Mouse (Mus musculus) heart, adult 2 months (tissue): ENCODE measurements at regions not wholly inside any gene's neighbourhood (a gene's known extent, or its start where the extent isn't known, plus 50 kb on each side); places are given as distances from the start of the nearest gene placed in this dataset.

Experiments
- DNase-seq, 2 experiments: peaks; one replicate each; pipeline ENCODE4 v3.0.0; 2021
- H3K27ac ChIP-seq: fragments of 200-600 bp; 2 replicates; pipeline ENCODE4 v1.8.1; 2022
- H3K27me3 ChIP-seq: fragments of 200-500 bp; 2 replicates; pipeline ENCODE4 v1.6.1; 2012; ENCODE audit warnings: mild to moderate bottlenecking, low read length, inconsistent platforms, mixed read lengths; ENCODE audit not compliant: control insufficient read depth, insufficient read depth
- H3K36me3 ChIP-seq: fragments of 200-500 bp; 2 replicates; pipeline ENCODE4 v1.6.1; 2012; ENCODE audit warnings: low read length, inconsistent platforms; ENCODE audit not compliant: control insufficient read depth, insufficient read depth
- H3K4me1 ChIP-seq: fragments of 200-500 bp; 2 replicates; pipeline ENCODE4 v1.6.1; 2011; ENCODE audit warnings: low read length; ENCODE audit not compliant: control insufficient read depth, insufficient read depth
- H3K4me3 ChIP-seq: fragments of 200-600 bp; 2 replicates; pipeline ENCODE4 v1.8.1; 2022
- H3K79me2 ChIP-seq: fragments of 200-500 bp; replicated peaks from 2 replicates; pipeline ENCODE4 v1.6.1; 2012; ENCODE audit warnings: mild to moderate bottlenecking, inconsistent platforms, low read length, moderate library complexity, mixed read lengths; ENCODE audit not compliant: control insufficient read depth, insufficient read depth
- H3K9ac ChIP-seq: fragments of 200-500 bp; 2 replicates; pipeline ENCODE4 v1.6.1; 2012; ENCODE audit warnings: low read depth, mild to moderate bottlenecking, control low read depth, inconsistent platforms, low read length, mixed read lengths
- CTCF ChIP-seq: fragments of 200-600 bp; IDR thresholded peaks from 2 replicates; pipeline ENCODE4 v1.8.1; 2022; ENCODE audit warnings: antibody characterized with exemption, mild to moderate bottlenecking, moderate library complexity
- EP300 ChIP-seq: fragments of 200-500 bp; IDR thresholded peaks from 2 replicates; pipeline ENCODE4 v1.6.1; 2011; ENCODE audit warnings: low read depth, low read length, control low read depth; ENCODE audit not compliant: insufficient read depth
- POLR2A ChIP-seq: fragments of 200-500 bp; IDR thresholded peaks from 2 replicates; pipeline ENCODE4 v1.6.1; 2011; ENCODE audit warnings: mild to moderate bottlenecking, low read depth, low read length, control low read depth; ENCODE audit not compliant: insufficient read depth
- WGBS: fragments of 180-500 bp; shearing (Covaris S2); methylation state at CpG from one replicate; pipeline ENCODE4 v1.1.7; 2018; 5-methylcytosine and 5-hydroxymethylcytosine counted together
- intact Hi-C: fragments of 180-260 bp; cut with DNase I; formaldehyde crosslinking; loops from one replicate; pipeline ENCODE4 v1.15.1; 2025

- WGBS = 54% methylated on average over 9 of the region's 9 CpGs
- intact Hi-C loops = no loop called here
These were observed 64.9 kb upstream of the Csf3r start for GRCm38 (mm10) chr4:125959426-125959825.

GRCm38 (mm10) chr4:125960704-125961279 is 63.6 kb upstream of the Csf3r start:
- intact Hi-C loops = loop anchor here (5.0 kb wide), 1 partner anchor 473 kb away; no protein-coding TSS in a partner anchor
- Histone ChIP-seq H3K4me3 (no peak overlapping the region), H3K9ac (no peak overlapping the region), H3K4me1 (no peaks in the 10 kb centered on the region), H3K27ac (no peak overlapping the region), H3K79me2 (no peaks in the 10 kb centered on the region), H3K27me3 (no peaks in the 10 kb centered on the region), H3K36me3 (no peaks in the 10 kb centered on the region)
- no peak for DNase-seq
- no peak for TF ChIP-seq POLR2A
- TF ChIP-seq CTCF = no peak
- no peak for TF ChIP-seq EP300
- WGBS = 46% methylated on average over 8 of the region's 8 CpGs

More at GRCm38 (mm10) chr4:125959426-125959825, 64.9 kb upstream of the Csf3r start:
- no peaks in the 10 kb centered on the region for H3K4me1 ChIP-seq
- no peak overlapping the region for H3K9ac ChIP-seq
- TF ChIP-seq CTCF (no peak), POLR2A (no peak), EP300 (no peak)
- no peak overlapping the region for H3K4me3 ChIP-seq
- no peaks in the 10 kb centered on the region for H3K79me2 ChIP-seq
- H3K36me3 ChIP-seq = no peaks in the 10 kb centered on the region
- no peaks in the 10 kb centered on the region for H3K27me3 ChIP-seq
- no peak overlapping the region for H3K27ac ChIP-seq
- no peak for DNase-seq

- intact Hi-C loops = loop anchor here (1.0 to 5.0 kb wide), 2 partner anchors 475 to 802 kb away; no protein-coding TSS in a partner anchor
- Histone ChIP-seq H3K79me2 (no peaks in the 10 kb centered on the region), H3K9ac (no peak overlapping the region), H3K4me3 (no peak overlapping the region), H3K36me3 (no peaks in the 10 kb centered on the region), H3K27ac (no peak overlapping the region), H3K27me3 (no peaks in the 10 kb centered on the region), H3K4me1 (no peaks in the 10 kb centered on the region)
- WGBS = 7% methylated on average over 7 of the region's 7 CpGs
- peak; percentile 69 to 79 for DNase-seq
- TF ChIP-seq POLR2A (no peak), EP300 (no peak), CTCF (peak; percentile 92)
These were observed 61.7 kb upstream of the Csf3r start for GRCm38 (mm10) chr4:125962677-125963076.
